Mouse (Mus musculus) heart, postnatal 10 days (tissue): Measurements from ENCODE around the gene Cacna1c. TPM values are rescaled to one million over a fixed set of nuclear protein-coding genes. Genes with fewer than 3 reads are reported as not detected.
A peak's percentile ranks its signal among the peaks of the same experiment; 100 is the strongest.

Experiments used
- DNase-seq, 2 experiments: peaks; one replicate each; pipeline ENCODE4 v3.0.0; 2021
- intact Hi-C: fragments of 180-260 bp; cut with DNase I; formaldehyde crosslinking; loops from one replicate; pipeline ENCODE4 v1.15.1; 2025
- total RNA-seq, 2 experiments: library from RNA; stranded (reverse); gene quantifications; 2 replicates each; pipeline ENCODE4 v1.2.3; 2021

Cacna1c gene
- total RNA-seq, 2 experiments from 2014 or later: 207 to 222 TPM

- intact Hi-C loops: no loop called here
- DNase-seq: no peak
Observed at GRCm38 (mm10) chr6:118777457-118777856, 418.8 kb downstream of the Cacna1c start.

- intact Hi-C loops: no loop called here
Observed at GRCm38 (mm10) chr6:118776459-118776858, 419.8 kb downstream of the Cacna1c start.

GRCm38 (mm10) chr6:118772581-118772980 is 423.6 kb downstream of the Cacna1c start:
- intact Hi-C loops: no loop called here

More at GRCm38 (mm10) chr6:118776459-118776858, 419.8 kb downstream of the Cacna1c start:
- DNase-seq: no peak

GRCm38 (mm10) chr6:118771121-118771520 is 425.1 kb downstream of the Cacna1c start:
- intact Hi-C loops: no loop called here

More at GRCm38 (mm10) chr6:118772581-118772980, 423.6 kb downstream of the Cacna1c start:
- DNase-seq: no peak

GRCm38 (mm10) chr6:118770396-118770795 is 425.8 kb downstream of the Cacna1c start:
- DNase-seq: no peak
- intact Hi-C loops: no loop called here

More at GRCm38 (mm10) chr6:118771121-118771520, 425.1 kb downstream of the Cacna1c start:
- DNase-seq: no peak

GRCm38 (mm10) chr6:118769792-118770191 is 426.4 kb downstream of the Cacna1c start:
- no peak for DNase-seq
- intact Hi-C loops: no loop called here

GRCm38 (mm10) chr6:118767698-118768097 is 428.5 kb downstream of the Cacna1c start:
- intact Hi-C loops: no loop called here
- no peak for DNase-seq

GRCm38 (mm10) chr6:118765261-118765660 is 431.0 kb downstream of the Cacna1c start:
- DNase-seq: no peak
- intact Hi-C loops: no loop called here

GRCm38 (mm10) chr6:118759015-118759414 is 437.2 kb downstream of the Cacna1c start:
- DNase-seq: no peak
- intact Hi-C loops: no loop called here

GRCm38 (mm10) chr6:118758290-118758907 is 437.8 kb downstream of the Cacna1c start:
- no peak for DNase-seq
- intact Hi-C loops: no loop called here

- DNase-seq: no peak
Observed at GRCm38 (mm10) chr6:118757533-118758289, 438.5 kb downstream of the Cacna1c start.

GRCm38 (mm10) chr6:118756511-118756910 is 439.7 kb downstream of the Cacna1c start:
- no peak for DNase-seq
- intact Hi-C loops: no loop called here

More at GRCm38 (mm10) chr6:118757533-118758289, 438.5 kb downstream of the Cacna1c start:
- intact Hi-C loops: no loop called here

GRCm38 (mm10) chr6:118755768-118756167 is 440.4 kb downstream of the Cacna1c start:
- no peak for DNase-seq
- intact Hi-C loops: no loop called here

- intact Hi-C loops: no loop called here
- peak; percentile 61 to 63 for DNase-seq
Observed at GRCm38 (mm10) chr6:118754439-118754838, 441.8 kb downstream of the Cacna1c start.

GRCm38 (mm10) chr6:118753787-118754186 is 442.4 kb downstream of the Cacna1c start:
- no peak for DNase-seq
- intact Hi-C loops: no loop called here

- intact Hi-C loops: no loop called here
Observed at GRCm38 (mm10) chr6:118753064-118753463, 443.2 kb downstream of the Cacna1c start.

GRCm38 (mm10) chr6:118749285-118749684 is 446.9 kb downstream of the Cacna1c start:
- intact Hi-C loops: no loop called here
- no peak for DNase-seq

More at GRCm38 (mm10) chr6:118753064-118753463, 443.2 kb downstream of the Cacna1c start:
- no peak for DNase-seq

- no peak for DNase-seq
- intact Hi-C loops: no loop called here
Observed at GRCm38 (mm10) chr6:118742701-118743100, 453.5 kb downstream of the Cacna1c start.

- DNase-seq: no peak
- intact Hi-C loops: no loop called here
Observed at GRCm38 (mm10) chr6:118741841-118742240, 454.4 kb downstream of the Cacna1c start.

- intact Hi-C loops: no loop called here
- peak; percentile 72 to 83 for DNase-seq
Observed at GRCm38 (mm10) chr6:118739961-118740599, 456.1 kb downstream of the Cacna1c start.

- intact Hi-C loops: no loop called here
- peak in 1 of 2 experiments; percentile 25 for DNase-seq
Observed at GRCm38 (mm10) chr6:118739344-118739743, 456.9 kb downstream of the Cacna1c start.
